Mouse (Mus musculus): ENCODE measurements around the gene Zmynd8. TPM values are rescaled to one million over a fixed set of nuclear protein-coding genes. Genes with fewer than 3 reads are reported as not detected.

Zmynd8 gene
- polyA plus RNA-seq, 1 experiment from 2014 or later, result 82.2 TPM

GRCm38 (mm10) chr2:165740381-165740780 is 158.4 kb downstream of the Zmynd8 start:
- Histone ChIP-seq H3K4me3 (no peak overlapping the region), H3K4me1 (replicated peaks) (peaks cover 19% of the 10 kb centered on the region), H3K9ac (no peak overlapping the region), H3K9me3 (no peaks in the 10 kb centered on the region), H3K36me3 (no peaks in the 10 kb centered on the region), H3K4me2 (no peak overlapping the region), H3K27ac (no peak overlapping the region), H3K27me3 (no peaks in the 10 kb centered on the region)
- no peak for ATAC-seq (ENCODE audit: low FRiP score)
- WGBS, result 31% methylated on average over 4 of the region's 5 CpGs

- H3K36me3 ChIP-seq, result no peaks in the 10 kb centered on the region
- no peak for ATAC-seq (ENCODE audit: low FRiP score)
- H3K27ac ChIP-seq, result no peak overlapping the region; the same call in 1 of the 2 replicates
- H3K9me3 ChIP-seq, result no peaks in the 10 kb centered on the region
- WGBS, result 61% methylated on average over 2 of the region's 2 CpGs
- no peaks in the 10 kb centered on the region for H3K27me3 ChIP-seq
- H3K4me2 ChIP-seq, result no peak overlapping the region
- H3K9ac ChIP-seq, result no peak overlapping the region
- H3K4me1 ChIP-seq (replicated peaks), result peaks cover 18% of the 10 kb centered on the region
- no peak overlapping the region for H3K4me3 ChIP-seq
Measured at GRCm38 (mm10) chr2:165736297-165736696, 162.5 kb downstream of the Zmynd8 start.

Small RNA genes within 50 kb of the gene (microRNA-seq; reads per million reads assigned to microRNA genes)
- not detected for gene Gm22692

Other genes with a start within 250 kb of the Zmynd8 start
- gene Ncoa3, start 93.6 kb upstream of the Zmynd8 start, polyA plus RNA-seq (2015; fragmentation: Nextera tagmentation; extraction: Ambion mirVana), result 12.0 and 13.1 TPM in 2 replicates

Measured in hindbrain, embryonic 13.5 days (tissue).